In the genomic region with DNA sequence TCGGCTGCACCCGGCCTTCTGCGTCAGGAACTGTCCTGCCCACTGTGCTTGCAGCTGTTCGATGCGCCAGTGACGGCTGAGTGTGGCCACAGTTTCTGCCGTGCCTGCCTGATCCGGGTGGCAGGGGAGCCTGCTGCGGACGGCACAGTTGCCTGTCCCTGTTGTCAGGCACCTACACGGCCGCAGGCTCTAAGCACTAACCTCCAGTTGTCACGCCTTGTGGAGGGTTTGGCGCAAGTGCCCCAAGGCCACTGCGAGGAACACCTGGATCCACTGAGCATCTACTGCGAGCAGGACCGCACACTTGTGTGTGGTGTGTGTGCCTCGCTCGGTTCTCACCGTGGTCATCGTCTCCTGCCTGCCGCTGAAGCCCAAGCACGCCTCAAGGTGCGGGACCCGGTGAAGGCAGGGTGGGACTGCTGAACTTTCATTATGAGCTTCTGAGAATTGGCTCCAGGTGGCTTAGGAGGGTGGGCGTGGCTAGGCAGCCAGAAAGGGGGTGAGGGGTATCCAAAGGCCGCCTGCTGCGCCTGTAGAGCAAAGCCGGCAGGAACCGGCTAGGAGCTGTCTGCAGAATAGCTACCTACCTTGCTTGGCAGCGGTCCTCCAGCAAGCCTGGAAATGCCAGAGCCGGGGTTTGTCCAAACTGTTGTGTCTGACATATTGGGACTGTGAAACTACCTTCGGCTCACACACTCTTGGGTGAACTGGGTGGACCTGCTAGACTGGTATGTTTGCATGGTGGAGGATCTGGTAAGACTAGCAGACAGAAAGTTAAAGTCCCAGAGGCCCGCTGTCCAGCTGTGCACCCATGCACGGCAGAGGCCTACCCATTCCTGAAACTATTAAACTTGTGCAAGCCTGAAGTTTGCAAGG, we compare ENCODE assay signal across 7 mouse cellular contexts. TPM values are rescaled to one million over a fixed set of nuclear protein-coding genes. Genes with fewer than 3 reads are reported as not detected.
DNase-seq lines count a peak whose midpoint lies in the region; ATAC-seq and TF ChIP-seq lines count a peak whose summit lies in the region.

No protein-coding gene starts in this region.

- H3K27me3 ChIP-seq in intestine, embryonic 14.5 days (replicated peaks; ENCODE audit: control insufficient read depth, insufficient read depth, low read length), result no peaks in the 10 kb centered on the region
- H3K27me3 ChIP-seq in liver, postnatal 0 days (ENCODE audit: insufficient read depth, low read length), result no peaks in the 10 kb centered on the region
- no peaks in the 10 kb centered on the region for H3K27me3 ChIP-seq in stomach, embryonic 16.5 days (ENCODE audit: control insufficient read depth, insufficient read depth, low read length)

- ATAC-seq in intestine, embryonic 14.5 days (replicated peaks; ENCODE audit: low FRiP score, low TSS enrichment, low read depth), result peak; percentile 72
- ATAC-seq in liver, postnatal 0 days, result peak; percentile 18; the same call in 1 of the 2 replicates
- ATAC-seq in stomach, embryonic 16.5 days (ENCODE audit: insufficient read depth, low FRiP score), result peak; percentile 81
- ATAC-seq in inflammation-experienced regulatory T-cells, adult 6 months, result no peak

- intact Hi-C loops in gastrocnemius, adult 2 months (cut with DNase I), result no loop called here

- H3K4me3 ChIP-seq in gastrocnemius, adult 2 months, result peak overlapping the region; percentile 82
- no peak overlapping the region for H3K4me3 ChIP-seq in intestine, embryonic 14.5 days (ENCODE audit: low read depth, low read length)
- no peak overlapping the region for H3K4me3 ChIP-seq in liver, postnatal 0 days (ENCODE audit: low read depth, low read length)
- H3K4me3 ChIP-seq in stomach, embryonic 16.5 days (replicated peaks; ENCODE audit: low read length), result peak overlapping the region; percentile 33

- peak overlapping the region; percentile 31 for H3K4me2 ChIP-seq in intestine, embryonic 14.5 days (ENCODE audit: low read length)
- H3K4me2 ChIP-seq in liver, postnatal 0 days (ENCODE audit: low read depth, low read length), result peak overlapping the region; percentile 22; the same call in 1 of the 2 replicates
- peak overlapping the region; percentile 50 for H3K4me2 ChIP-seq in stomach, embryonic 16.5 days (ENCODE audit: low read depth, low read length)

- DNase-seq in embryo, embryonic 10 days (ENCODE audit: low spot score), result peak; percentile 35
- DNase-seq in gastrocnemius, adult 2 months, result peak; percentile 85
- DNase-seq in intestine, embryonic 14.5 days (ENCODE audit: low spot score), result peak; percentile 72
- DNase-seq in liver, postnatal 0 days, result no peak
- DNase-seq in frontal cortex, postnatal 14 days (ENCODE audit: low spot score in 2 of 2), result no peak

- no peaks in the 10 kb centered on the region for H3K9me3 ChIP-seq in intestine, embryonic 14.5 days (ENCODE audit: control insufficient read depth, low read length)
- H3K9me3 ChIP-seq in liver, postnatal 0 days (ENCODE audit: low read length), result no peaks in the 10 kb centered on the region
- H3K9me3 ChIP-seq in stomach, embryonic 16.5 days (replicated peaks; ENCODE audit: control insufficient read depth, low read length), result no peaks in the 10 kb centered on the region

- H3K4me1 ChIP-seq in intestine, embryonic 14.5 days (replicated peaks; ENCODE audit: control insufficient read depth, insufficient read depth, low read length), result peaks cover 13% of the 10 kb centered on the region
- H3K4me1 ChIP-seq in liver, postnatal 0 days (ENCODE audit: insufficient read depth), result peaks cover 13% of the 10 kb centered on the region
- H3K4me1 ChIP-seq in stomach, embryonic 16.5 days (ENCODE audit: control insufficient read depth, insufficient read depth, low read length), result peaks cover 21% of the 10 kb centered on the region

- no peak for TF ChIP-seq EP300 in liver, postnatal 0 days (IDR thresholded peaks at IDR 0.05; ENCODE audit: low read depth)

- peak overlapping the region; percentile 22; the same call in 1 of the 2 replicates for H3K9ac ChIP-seq in intestine, embryonic 14.5 days (ENCODE audit: low read length)
- no peak overlapping the region for H3K9ac ChIP-seq in liver, postnatal 0 days (replicated peaks)
- peak overlapping the region; percentile 57 for H3K9ac ChIP-seq in stomach, embryonic 16.5 days (ENCODE audit: low read length)

- WGBS in intestine, embryonic 14.5 days, result 21% methylated on average over 35 of the region's 35 CpGs
- 53% methylated on average over 35 of the region's 35 CpGs for WGBS in liver, postnatal 0 days (ENCODE audit: insufficient replicate concordance)
- WGBS in stomach, embryonic 16.5 days, result 22% methylated on average over 35 of the region's 35 CpGs

- H3K36me3 ChIP-seq in intestine, embryonic 14.5 days (ENCODE audit: control insufficient read depth, insufficient read depth, low read length), result no peaks in the 10 kb centered on the region
- no peaks in the 10 kb centered on the region for H3K36me3 ChIP-seq in liver, postnatal 0 days (replicated peaks; ENCODE audit: insufficient read depth, low read length)
- no peaks in the 10 kb centered on the region for H3K36me3 ChIP-seq in stomach, embryonic 16.5 days (ENCODE audit: control insufficient read depth, insufficient read depth, low read length)

- H3K27ac ChIP-seq in gastrocnemius, adult 2 months, result peak overlapping the region; percentile 96
- peak overlapping the region; percentile 65 for H3K27ac ChIP-seq in intestine, embryonic 14.5 days (ENCODE audit: low read depth)
- H3K27ac ChIP-seq in liver, postnatal 0 days (ENCODE audit: low read depth), result no peak overlapping the region
- H3K27ac ChIP-seq in stomach, embryonic 16.5 days (ENCODE audit: low read length), result peak overlapping the region; percentile 92

- no peak for TF ChIP-seq CTCF in gastrocnemius, adult 2 months (IDR thresholded peaks at IDR 0.05)
- TF ChIP-seq CTCF in liver, postnatal 0 days (IDR thresholded peaks at IDR 0.05; ENCODE audit: low read depth), result no peak

RNA-seq across cellular contexts. Expression of a gene that starts 1.0 kb away (rescaled TPM):
- total RNA-seq in gastrocnemius, adult 2 months (2021), result 100 to 1,000 TPM; 186 to 238 TPM
- polyA plus RNA-seq in intestine, embryonic 14.5 days (2014; fragmentation: Nextera tagmentation; extraction: Ambion mirVana), result 0.16 TPM in 1 of 2 replicates, not detected in the other
- polyA plus RNA-seq in liver, postnatal 0 days (2015; fragmentation: Nextera tagmentation; extraction: Ambion mirVana), result 0.12 TPM in 1 of 2 replicates, not detected in the other
- 0.39 and 1.9 TPM in 2 replicates for polyA plus RNA-seq in stomach, embryonic 16.5 days (2015; fragmentation: Nextera tagmentation; extraction: Ambion mirVana)
- not detected for polyA plus RNA-seq in inflammation-experienced regulatory T-cells, adult 6 months (2017; shearing (Covaris generic))

RNA-seq across cellular contexts. Expression of a gene that starts 11.1 kb away (rescaled TPM):
- under 1 TPM; 0.38 to 0.89 TPM for total RNA-seq in gastrocnemius, adult 2 months (2021)
- 208 and 275 TPM in 2 replicates for polyA plus RNA-seq in intestine, embryonic 14.5 days (2014; fragmentation: Nextera tagmentation; extraction: Ambion mirVana)
- 25.8 TPM in 2 replicates for polyA plus RNA-seq in liver, postnatal 0 days (2015; fragmentation: Nextera tagmentation; extraction: Ambion mirVana)
- polyA plus RNA-seq in stomach, embryonic 16.5 days (2015; fragmentation: Nextera tagmentation; extraction: Ambion mirVana), result 179 and 188 TPM in 2 replicates
- polyA plus RNA-seq in inflammation-experienced regulatory T-cells, adult 6 months (2017; shearing (Covaris generic)), result 100 to 1,000 TPM; 229 to 406 (median 231) TPM

RNA-seq across cellular contexts. Expression of a gene that starts 37.5 kb away (rescaled TPM):
- total RNA-seq in gastrocnemius, adult 2 months (2021), result 10 to 100 TPM; 77.8 to 99.5 TPM
- 52.5 and 59.5 TPM in 2 replicates for polyA plus RNA-seq in intestine, embryonic 14.5 days (2014; fragmentation: Nextera tagmentation; extraction: Ambion mirVana)
- polyA plus RNA-seq in liver, postnatal 0 days (2015; fragmentation: Nextera tagmentation; extraction: Ambion mirVana), result 94.5 and 99.2 TPM in 2 replicates
- 204 and 234 TPM in 2 replicates for polyA plus RNA-seq in stomach, embryonic 16.5 days (2015; fragmentation: Nextera tagmentation; extraction: Ambion mirVana)
- polyA plus RNA-seq in inflammation-experienced regulatory T-cells, adult 6 months (2017; shearing (Covaris generic)), result 10 to 100 TPM; 42.5 to 56.3 (median 52.6) TPM

RNA-seq across cellular contexts. Expression of a gene that starts 57.7 kb away (rescaled TPM):
- 1 to 10 TPM; 1.0 to 1.9 TPM for total RNA-seq in gastrocnemius, adult 2 months (2021)
- polyA plus RNA-seq in intestine, embryonic 14.5 days (2014; fragmentation: Nextera tagmentation; extraction: Ambion mirVana), result 0.94 and 1.7 TPM in 2 replicates
- 5.1 and 6.1 TPM in 2 replicates for polyA plus RNA-seq in liver, postnatal 0 days (2015; fragmentation: Nextera tagmentation; extraction: Ambion mirVana)
- 4.1 and 4.3 TPM in 2 replicates for polyA plus RNA-seq in stomach, embryonic 16.5 days (2015; fragmentation: Nextera tagmentation; extraction: Ambion mirVana)
- polyA plus RNA-seq in inflammation-experienced regulatory T-cells, adult 6 months (2017; shearing (Covaris generic)), result 1 to 10 TPM in 2 of 3 experiments, under 1 TPM in 1; 0.09 to 1.2 (median 1.1) TPM

RNA-seq across cellular contexts. Expression of a gene that starts 57.8 kb away (rescaled TPM):
- not detected for total RNA-seq in gastrocnemius, adult 2 months (2021)
- 0.04 TPM in 1 of 2 replicates, not detected in the other for polyA plus RNA-seq in intestine, embryonic 14.5 days (2014; fragmentation: Nextera tagmentation; extraction: Ambion mirVana)
- polyA plus RNA-seq in liver, postnatal 0 days (2015; fragmentation: Nextera tagmentation; extraction: Ambion mirVana), result 0.51 TPM in 1 of 2 replicates, not detected in the other
- polyA plus RNA-seq in stomach, embryonic 16.5 days (2015; fragmentation: Nextera tagmentation; extraction: Ambion mirVana), result 0.04 TPM in 1 of 2 replicates, not detected in the other
- under 1 TPM in 1 of 3 experiments, not detected in 2; 0.87 TPM for polyA plus RNA-seq in inflammation-experienced regulatory T-cells, adult 6 months (2017; shearing (Covaris generic))

Comparison
In these comparisons a context has a peak if more than half of its experiments do, and no peak if none do; other contexts are left out.
1. DNase-seq: peak in embryo, embryonic 10 days (single experiment), gastrocnemius, adult 2 months (single experiment) and intestine, embryonic 14.5 days (single experiment); none in liver, postnatal 0 days (single experiment) and frontal cortex, postnatal 14 days (0 of 2).
2. H3K4me3 ChIP-seq: peak in gastrocnemius, adult 2 months (single experiment) and stomach, embryonic 16.5 days (single experiment); none in intestine, embryonic 14.5 days (single experiment) and liver, postnatal 0 days (single experiment).
3. Peak in every context shown above with its lines, with median percentiles within 50 percentile points of each other: H3K4me2 ChIP-seq.